Mouse (Mus musculus) midbrain, embryonic 13.5 days (tissue): ENCODE measurements around the gene Oat. TPM values are rescaled to one million over a fixed set of nuclear protein-coding genes. Genes with fewer than 3 reads are reported as not detected.

Experiments
- ATAC-seq: fragments of 200-750 bp; cut with Nextera tagmentation; 2 replicates; pipeline ENCODE4 v1.8.0; 2017; ENCODE audit warnings: mild to moderate bottlenecking, moderate TSS enrichment, moderate library complexity
- H3K27ac ChIP-seq: fragments of 300-500 bp; sonication (generic); 2 replicates; pipeline ENCODE4 v1.5.1; 2015; ENCODE audit warnings: inconsistent platforms, mild to moderate bottlenecking, moderate library complexity
- H3K27me3 ChIP-seq: fragments of 300-500 bp; sonication (generic); 2 replicates; pipeline ENCODE4 v1.6.1; 2015; ENCODE audit warnings: mild to moderate bottlenecking, inconsistent platforms
- H3K36me3 ChIP-seq: fragments of 300-500 bp; sonication (generic); 2 replicates; pipeline ENCODE4 v1.6.1; 2015; ENCODE audit warnings: mild to moderate bottlenecking, inconsistent platforms
- H3K4me1 ChIP-seq: fragments of 300-500 bp; sonication (generic); replicated peaks from 2 replicates; pipeline ENCODE4 v1.6.1; 2015; ENCODE audit warnings: inconsistent platforms
- H3K4me2 ChIP-seq: fragments of 300-500 bp; sonication (generic); replicated peaks from 2 replicates; pipeline ENCODE4 v1.6.1; 2015; ENCODE audit warnings: moderate library complexity, mild to moderate bottlenecking, inconsistent platforms
- H3K4me3 ChIP-seq: fragments of 300-500 bp; sonication (generic); replicated peaks from 2 replicates; pipeline ENCODE4 v1.5.1; 2015; ENCODE audit warnings: mild to moderate bottlenecking, inconsistent platforms
- H3K9ac ChIP-seq: fragments of 300-500 bp; sonication (generic); replicated peaks from 2 replicates; pipeline ENCODE4 v1.6.1; 2015; ENCODE audit warnings: mild to moderate bottlenecking, inconsistent platforms
- H3K9me3 ChIP-seq: fragments of 300-500 bp; sonication (generic); 2 replicates; pipeline ENCODE4 v1.6.1; 2016; ENCODE audit warnings: mild to moderate bottlenecking, inconsistent platforms
- WGBS: fragments of 180-500 bp; shearing (Covaris S2); methylation state at CpG from one replicate; pipeline ENCODE4 v1.1.7; 2015; 5-methylcytosine and 5-hydroxymethylcytosine counted together
- polyA plus RNA-seq: library from polyadenylated mRNA; unstranded; fragments of >200 nt; fragmentation: Nextera tagmentation; extraction: Ambion mirVana; gene quantifications from 2 replicates; pipeline ENCODE4 v1.2.1, GENCODE M21; 2015

Oat gene
- 73.0 and 77.5 TPM in 2 replicates for polyA plus RNA-seq

GRCm38 (mm10) chr7:132576116-132576650 lies at the start of gene Oat:
Gene Oat (minus strand): TSS chr7:132576398.
- peak; percentile 97 for ATAC-seq
- Histone ChIP-seq H3K4me2 (peak within 1 kb of the TSS; percentile 79), H3K9me3 (no peaks in the 10 kb centered on the region), H3K9ac (peak within 1 kb of the TSS; percentile 71), H3K36me3 (no peaks in the 10 kb centered on the region), H3K27me3 (peaks cover 16% of the 10 kb centered on the region), H3K4me1 (peaks cover 26% of the 10 kb centered on the region), H3K4me3 (peak within 1 kb of the TSS; percentile 69), H3K27ac (peak within 1 kb of the TSS; percentile 86)
- under 1% methylated on average over 49 of the region's 49 CpGs for WGBS

GRCm38 (mm10) chr7:132624161-132624560 lies 48.0 kb upstream of the Oat start:
- H3K4me2 ChIP-seq, result no peak overlapping the region

GRCm38 (mm10) chr7:132619975-132620918 lies 44.0 kb upstream of the Oat start:
- H3K9me3 ChIP-seq, result no peaks in the 10 kb centered on the region
- no peak overlapping the region for H3K27ac ChIP-seq
- no peak for ATAC-seq
- H3K4me1 ChIP-seq, result peaks cover 12% of the 10 kb centered on the region
- WGBS, result 87% methylated on average over 15 of the region's 15 CpGs
- H3K27me3 ChIP-seq, result no peaks in the 10 kb centered on the region; the same call in 1 of the 2 replicates
- H3K4me3 ChIP-seq, result no peak overlapping the region
- H3K4me2 ChIP-seq, result no peak overlapping the region
- H3K9ac ChIP-seq, result no peak overlapping the region
- H3K36me3 ChIP-seq, result no peaks in the 10 kb centered on the region

More at GRCm38 (mm10) chr7:132624161-132624560, 48.0 kb upstream of the Oat start:
- no peak overlapping the region for H3K4me3 ChIP-seq
- H3K27ac ChIP-seq, result no peak overlapping the region
- H3K9me3 ChIP-seq, result no peaks in the 10 kb centered on the region
- no peak overlapping the region for H3K9ac ChIP-seq
- no peaks in the 10 kb centered on the region for H3K4me1 ChIP-seq
- WGBS, result 86% methylated on average over 10 of the region's 10 CpGs
- 0 out of 2 replicates have a peak, but pooled peaks cover 3% of the 10 kb centered on the region for H3K27me3 ChIP-seq
- ATAC-seq, result no peak
- H3K36me3 ChIP-seq, result no peaks in the 10 kb centered on the region

GRCm38 (mm10) chr7:132619549-132619948 lies 43.4 kb upstream of the Oat start:
- Histone ChIP-seq H3K36me3 (no peaks in the 10 kb centered on the region), H3K9ac (no peak overlapping the region), H3K27ac (no peak overlapping the region), H3K4me1 (peaks cover 12% of the 10 kb centered on the region), H3K9me3 (no peaks in the 10 kb centered on the region), H3K4me3 (no peak overlapping the region), H3K4me2 (no peak overlapping the region), H3K27me3 (no peaks in the 10 kb centered on the region; the same call in 1 of the 2 replicates)
- ATAC-seq, result no peak
- WGBS, result 94% methylated on average over 8 of the region's 8 CpGs

GRCm38 (mm10) chr7:132617021-132617564 lies 40.9 kb upstream of the Oat start:
- H3K36me3 ChIP-seq, result no peaks in the 10 kb centered on the region
- H3K27me3 ChIP-seq, result no peaks in the 10 kb centered on the region; the same call in 1 of the 2 replicates
- ATAC-seq, result no peak
- no peak overlapping the region for H3K4me2 ChIP-seq
- H3K4me3 ChIP-seq, result no peak overlapping the region
- no peak overlapping the region for H3K27ac ChIP-seq
- WGBS, result 85% methylated on average over 5 of the region's 5 CpGs
- H3K9ac ChIP-seq, result no peak overlapping the region
- no peaks in the 10 kb centered on the region for H3K9me3 ChIP-seq
- H3K4me1 ChIP-seq, result peaks cover 12% of the 10 kb centered on the region

GRCm38 (mm10) chr7:132616391-132616790 lies 40.2 kb upstream of the Oat start:
- H3K4me1 ChIP-seq, result peaks cover 12% of the 10 kb centered on the region
- H3K4me2 ChIP-seq, result no peak overlapping the region
- H3K27ac ChIP-seq, result no peak overlapping the region
- H3K36me3 ChIP-seq, result no peaks in the 10 kb centered on the region
- no peaks in the 10 kb centered on the region; the same call in 1 of the 2 replicates for H3K27me3 ChIP-seq
- no peak overlapping the region for H3K4me3 ChIP-seq
- ATAC-seq, result no peak
- H3K9me3 ChIP-seq, result no peaks in the 10 kb centered on the region
- no peak overlapping the region for H3K9ac ChIP-seq
- WGBS, result 10% methylated on average over 6 of the region's 6 CpGs

GRCm38 (mm10) chr7:132615346-132615745 lies 39.1 kb upstream of the Oat start:
- H3K4me2 ChIP-seq, result no peak overlapping the region
- ATAC-seq, result no peak

GRCm38 (mm10) chr7:132611530-132611929 lies 35.3 kb upstream of the Oat start:
- peaks cover 20% of the 10 kb centered on the region for H3K4me1 ChIP-seq
- H3K27ac ChIP-seq, result no peak overlapping the region
- H3K9ac ChIP-seq, result no peak overlapping the region
- H3K9me3 ChIP-seq, result no peaks in the 10 kb centered on the region
- no peak for ATAC-seq
- peaks cover 21% of the 10 kb centered on the region for H3K27me3 ChIP-seq
- H3K4me3 ChIP-seq, result no peak overlapping the region
- 94% methylated on average over 8 of the region's 8 CpGs for WGBS
- no peaks in the 10 kb centered on the region for H3K36me3 ChIP-seq
- H3K4me2 ChIP-seq, result no peak overlapping the region

More at GRCm38 (mm10) chr7:132615346-132615745, 39.1 kb upstream of the Oat start:
- Histone ChIP-seq H3K9me3 (no peaks in the 10 kb centered on the region), H3K4me3 (no peak overlapping the region), H3K27ac (no peak overlapping the region), H3K36me3 (no peaks in the 10 kb centered on the region), H3K27me3 (no peaks in the 10 kb centered on the region; the same call in 1 of the 2 replicates), H3K4me1 (peaks cover 19% of the 10 kb centered on the region), H3K9ac (no peak overlapping the region)
- WGBS, result 18% methylated on average over 3 of the region's 3 CpGs

GRCm38 (mm10) chr7:132610468-132611318 lies 34.5 kb upstream of the Oat start, which contains the start of gene Lhpp:
Gene Lhpp (plus strand): TSS chr7:132610638.
- peak within 1 kb of the TSS; percentile 52 for H3K4me3 ChIP-seq
- peak within 1 kb of the TSS; percentile 62 for H3K4me2 ChIP-seq
- peaks cover 15% of the 10 kb centered on the region; the same call in 1 of the 2 replicates for H3K4me1 ChIP-seq
- no peaks in the 10 kb centered on the region for H3K9me3 ChIP-seq
- peaks cover 29% of the 10 kb centered on the region for H3K27me3 ChIP-seq
- H3K27ac ChIP-seq, result 0 out of 2 replicates have a peak within 1 kb of the TSS, but pooled peaks have one; percentile 53
- H3K9ac ChIP-seq, result peak within 1 kb of the TSS; percentile 68
- no peaks in the 10 kb centered on the region for H3K36me3 ChIP-seq
- WGBS, result 8% methylated on average over 44 of the region's 44 CpGs
- peak; percentile 90 for ATAC-seq

- ATAC-seq, result no peak
- no peak overlapping the region for H3K4me2 ChIP-seq
- no peak overlapping the region for H3K4me3 ChIP-seq
- H3K9me3 ChIP-seq, result no peaks in the 10 kb centered on the region
- H3K9ac ChIP-seq, result no peak overlapping the region
- WGBS, result 93% methylated on average over 4 of the region's 4 CpGs
- peaks cover 11% of the 10 kb centered on the region; the same call in 1 of the 2 replicates for H3K4me1 ChIP-seq
- H3K27me3 ChIP-seq, result peaks cover 46% of the 10 kb centered on the region
- no peaks in the 10 kb centered on the region for H3K36me3 ChIP-seq
- no peak overlapping the region for H3K27ac ChIP-seq
Observed at GRCm38 (mm10) chr7:132608316-132609020, 32.3 kb upstream of the Oat start.

GRCm38 (mm10) chr7:132605689-132606088 lies 29.5 kb upstream of the Oat start:
- Histone ChIP-seq H3K4me3 (no peak overlapping the region), H3K9me3 (no peaks in the 10 kb centered on the region), H3K4me2 (no peak overlapping the region), H3K9ac (no peak overlapping the region), H3K36me3 (no peaks in the 10 kb centered on the region), H3K4me1 (peaks cover 21% of the 10 kb centered on the region), H3K27ac (no peak overlapping the region), H3K27me3 (peaks cover 74% of the 10 kb centered on the region)
- ATAC-seq, result no peak
- 64% methylated on average over 5 of the region's 5 CpGs for WGBS
